Comparison of ENCODE assay signal across 27 mouse cellular contexts in genomic region chr3:107683587-107683986, GRCm38 (mm10). TPM values are rescaled to one million over a fixed set of nuclear protein-coding genes. Genes with fewer than 3 reads are reported as not detected.
DNase-seq lines count a peak whose midpoint lies in the region; ATAC-seq and TF ChIP-seq lines count a peak whose summit lies in the region.
"Had no signal": no experiment of that assay in that cellular context is flagged by ENCODE, and none has a peak within 500 bp of the region (broad histone marks: within the 10 kb centered on the region; RNA-seq: fewer than 3 reads in every experiment).

No protein-coding gene starts in this region.

- H3K4me3 ChIP-seq in limb, embryonic 11.5 days (ENCODE audit: low read depth, low read length): no peak overlapping the region
- no peak overlapping the region for H3K4me3 ChIP-seq in limb, embryonic 10.5 days
- no peak overlapping the region for H3K4me3 ChIP-seq in CH12.LX (replicated peaks in 1 of 3; ENCODE audit: low read depth in 2 of 3, low read length in 2 of 3, poor library complexity in 1 of 3)
- H3K4me3 ChIP-seq: embryonic facial prominence, embryonic 12.5 days; forebrain, embryonic 13.5 days; heart, adult 2 months; heart, embryonic 15.5 days; hindbrain, embryonic 13.5 days had no signal

- no peak for TF ChIP-seq RAD21 in CH12.LX (IDR thresholded peaks at IDR 0.05; ENCODE audit: low read depth, low read length)

- 0 out of 2 replicates have a peak overlapping the region, but pooled peaks have one; percentile 21 for H3K27ac ChIP-seq in limb, embryonic 11.5 days (replicated peaks; ENCODE audit: low read depth, low read length)
- H3K27ac ChIP-seq in limb, embryonic 10.5 days: no peak overlapping the region
- H3K27ac ChIP-seq in CH12.LX (ENCODE audit: insufficient read depth, low read depth): peak overlapping the region; percentile 45; the same call in 1 of the 2 replicates
- H3K27ac ChIP-seq: embryonic facial prominence, embryonic 12.5 days; forebrain, embryonic 13.5 days; heart, adult 2 months; heart, embryonic 15.5 days; hindbrain, embryonic 13.5 days; hindbrain, postnatal 0 days had no signal

- H3K9me3 ChIP-seq in limb, embryonic 11.5 days (ENCODE audit: control insufficient read depth, low read length): no peaks in the 10 kb centered on the region
- H3K9me3 ChIP-seq in limb, embryonic 10.5 days (replicated peaks): no peaks in the 10 kb centered on the region
- no peaks in the 10 kb centered on the region for H3K9me3 ChIP-seq in CH12.LX (replicated peaks; ENCODE audit: low read length)
- H3K9me3 ChIP-seq: embryonic facial prominence, embryonic 12.5 days; forebrain, embryonic 13.5 days; G1E; heart, embryonic 15.5 days; hindbrain, embryonic 13.5 days had no signal

- H3K4me2 ChIP-seq in limb, embryonic 11.5 days (ENCODE audit: low read depth, severe bottlenecking): no peak overlapping the region
- no peak overlapping the region for H3K4me2 ChIP-seq in CH12.LX (ENCODE audit: insufficient read depth, low read depth, poor library complexity, severe bottlenecking)
- H3K4me2 ChIP-seq: embryonic facial prominence, embryonic 12.5 days; forebrain, embryonic 13.5 days; heart, embryonic 11.5 days; heart, embryonic 15.5 days; hindbrain, embryonic 13.5 days had no signal

- in situ Hi-C loops in CH12.LX (cut with MboI; ENCODE audit: low pct_ligation_motif_present, low pct_unique_long_range_greater_than_20kb, low sequenced_read_pairs): no loop called here

- TF ChIP-seq EP300 in CH12.LX (IDR thresholded peaks at IDR 0.05; ENCODE audit: low read length): no peak

- no peak for TF ChIP-seq CTCF in CH12.LX (conservative IDR thresholded peaks at IDR 0.05 in 1 of 2, IDR thresholded peaks at IDR 0.05 in 1 of 2; ENCODE audit: low read depth in 2 of 2, low read length in 2 of 2)

- H3K27me3 ChIP-seq in limb, embryonic 11.5 days (ENCODE audit: control insufficient read depth, insufficient read depth, low read length): no peaks in the 10 kb centered on the region
- H3K27me3 ChIP-seq in limb, embryonic 10.5 days (ENCODE audit: low read depth, poor library complexity, severe bottlenecking): no peaks in the 10 kb centered on the region
- H3K27me3 ChIP-seq in CH12.LX (replicated peaks): no peaks in the 10 kb centered on the region
- H3K27me3 ChIP-seq: embryonic facial prominence, embryonic 12.5 days; forebrain, embryonic 13.5 days; heart, embryonic 15.5 days; hindbrain, embryonic 13.5 days had no signal

- no peak for TF ChIP-seq POLR2A in CH12.LX (IDR thresholded peaks at IDR 0.05; ENCODE audit: low read depth, low read length)

- no peak for ATAC-seq in limb, embryonic 11.5 days (ENCODE audit: insufficient number of reproducible peaks, low FRiP score, low TSS enrichment, low read depth)
- ATAC-seq: forebrain, embryonic 13.5 days; forebrain, postnatal 0 days; hindbrain, postnatal 0 days had no signal

- peaks cover 34% of the 10 kb centered on the region for H3K79me2 ChIP-seq in CH12.LX (replicated peaks; ENCODE audit: control insufficient read depth, extremely low read depth, insufficient read depth, poor library complexity, severe bottlenecking)

- no peak overlapping the region for H3K9ac ChIP-seq in limb, embryonic 11.5 days (ENCODE audit: low read length)
- H3K9ac ChIP-seq in CH12.LX (ENCODE audit: insufficient read depth, low read depth): no peak overlapping the region
- H3K9ac ChIP-seq: embryonic facial prominence, embryonic 12.5 days; forebrain, embryonic 13.5 days; forebrain, postnatal 0 days; heart, embryonic 15.5 days; hindbrain, embryonic 13.5 days had no signal

- dilution Hi-C loops in CH12.LX (cut with MboI; ENCODE audit: extremely low pct_ligation_motif_present, extremely low pct_unique_long_range_greater_than_20kb, low sequenced_read_pairs): no loop called here

- 76% methylated on average over 1 of the region's 1 CpGs for WGBS in limb, embryonic 11.5 days
- 88% methylated on average over 1 of the region's 1 CpGs for WGBS in limb, embryonic 10.5 days

- no peaks in the 10 kb centered on the region for H3K36me3 ChIP-seq in limb, embryonic 11.5 days (ENCODE audit: control insufficient read depth, insufficient read depth, low read length)
- peaks cover 3% of the 10 kb centered on the region; the same call in 1 of the 2 replicates for H3K36me3 ChIP-seq in limb, embryonic 10.5 days
- peaks cover 3 to 18% of the 10 kb centered on the region in 2 experiments for H3K36me3 ChIP-seq in CH12.LX (replicated peaks in 1 of 2; ENCODE audit: control insufficient read depth in 1 of 2, insufficient read depth in 1 of 2, low read length in 1 of 2)
- H3K36me3 ChIP-seq: embryonic facial prominence, embryonic 12.5 days; heart, embryonic 15.5 days; hindbrain, embryonic 13.5 days had no signal

- DNase-seq in heart, adult 11 months: peak; percentile 49
- no peak for DNase-seq in heart, adult 18-20 months
- no peak for DNase-seq in limb, embryonic 11.5 days (ENCODE audit: low spot score)
- DNase-seq in limb, embryonic 10.5 days (ENCODE audit: low spot score): no peak
- DNase-seq in CH12.LX (ENCODE audit: extremely low read depth): no peak
- DNase-seq in Muller cell, postnatal 12 days (ENCODE audit: inconsistent ontology term): peak; percentile 5
- no peak for DNase-seq in urinary bladder, adult 18-20 months (ENCODE audit: low spot score in 2 of 2)
- DNase-seq in kidney, postnatal 10 days: no peak
- DNase-seq: adrenal gland, postnatal 10 days; cerebellum, adult 11-12 months; cerebellum, adult 9-10 months; cerebellum, postnatal 25 days; forebrain, postnatal 0 days; gastrocnemius, postnatal 36 days; heart, adult 2 months; heart, postnatal 14 days had no signal

- peaks cover 12% of the 10 kb centered on the region for H3K4me1 ChIP-seq in limb, embryonic 11.5 days (ENCODE audit: control insufficient read depth, insufficient read depth, low read length)
- H3K4me1 ChIP-seq in limb, embryonic 10.5 days: peaks cover 22% of the 10 kb centered on the region
- peaks cover 10 to 86% of the 10 kb centered on the region in 2 experiments for H3K4me1 ChIP-seq in CH12.LX (ENCODE audit: control insufficient read depth in 1 of 2, insufficient read depth in 2 of 2)

TF ChIP-seq in CH12.LX, 34 proteins besides CTCF, POLR2A, EP300 and RAD21:
- TF ChIP-seq ZNF384 (IDR thresholded peaks at IDR 0.05; ENCODE audit: low read depth, low read length) (no peak), CHD1 (IDR thresholded peaks at IDR 0.05; ENCODE audit: low read depth, low read length) (no peak), ETS1 (conservative IDR thresholded peaks at IDR 0.05; ENCODE audit: low read depth, low read length) (no peak), HCFC1 (IDR thresholded peaks at IDR 0.05; ENCODE audit: low read depth, low read length) (no peak), IRF4 (IDR thresholded peaks at IDR 0.05; ENCODE audit: low read depth, low read length) (no peak), ELF1 (IDR thresholded peaks at IDR 0.05; ENCODE audit: low read depth, low read length) (no peak), MAFK (IDR thresholded peaks at IDR 0.05; ENCODE audit: insufficient replicate concordance, low read length) (no peak), ZKSCAN1 (IDR thresholded peaks at IDR 0.05; ENCODE audit: borderline replicate concordance, low read depth, low read length) (no peak), MAZ (IDR thresholded peaks at IDR 0.05; ENCODE audit: low read depth, low read length) (no peak)

RNA-seq across cellular contexts. Expression of gene Ahcyl1, which starts 12.8 kb away (rescaled TPM):
- total RNA-seq in heart, adult 18-20 months (2021): 10 to 100 TPM; 73.1 to 90.9 TPM
- polyA plus RNA-seq in limb, embryonic 11.5 days (2014; fragmentation: Nextera tagmentation; extraction: Ambion mirVana): 102 and 119 TPM in 2 replicates
- polyA plus RNA-seq in limb, embryonic 10.5 days (2016; fragmentation: Nextera tagmentation; extraction: Ambion mirVana): 83.4 and 98.2 TPM in 2 replicates
- total RNA-seq in CH12.LX (2012; rRNA removed) (27.3 and 31.3 TPM in 2 replicates), CH12.LX (2014; rRNA removed) (22.7 and 32.5 TPM in 2 replicates)
- 83.4 and 86.4 TPM in 2 replicates for polyA plus RNA-seq in CH12.LX (2012; ENCODE audit: insufficient read length, low read depth)

RNA-seq across cellular contexts. Expression of gene Strip1, which starts 52.1 kb away (rescaled TPM):
- 10 to 100 TPM; 21.5 to 21.6 TPM for total RNA-seq in heart, adult 18-20 months (2021)
- 76.1 and 78.4 TPM in 2 replicates for polyA plus RNA-seq in limb, embryonic 11.5 days (2014; fragmentation: Nextera tagmentation; extraction: Ambion mirVana)
- polyA plus RNA-seq in limb, embryonic 10.5 days (2016; fragmentation: Nextera tagmentation; extraction: Ambion mirVana): 66.4 and 78.1 TPM in 2 replicates
- total RNA-seq in CH12.LX (2012; rRNA removed): 21.4 and 28.2 TPM in 2 replicates
- 16.5 and 18.4 TPM in 2 replicates for total RNA-seq in CH12.LX (2014; rRNA removed)
- 25.1 and 27.0 TPM in 2 replicates for polyA plus RNA-seq in CH12.LX (2012; ENCODE audit: insufficient read length, low read depth)

RNA-seq across cellular contexts. Expression of gene Gm10961, which starts 52.5 kb away (rescaled TPM):
- total RNA-seq in heart, adult 18-20 months (2021): not detected
- not detected in 2 replicates for polyA plus RNA-seq in limb, embryonic 11.5 days (2014; fragmentation: Nextera tagmentation; extraction: Ambion mirVana)
- not detected in 2 replicates for polyA plus RNA-seq in limb, embryonic 10.5 days (2016; fragmentation: Nextera tagmentation; extraction: Ambion mirVana)
- total RNA-seq in CH12.LX (2012; rRNA removed) (not detected in 2 replicates), CH12.LX (2014; rRNA removed) (not detected in 2 replicates)
- polyA plus RNA-seq in CH12.LX (2012; ENCODE audit: insufficient read length, low read depth): not detected in 2 replicates
- total RNA-seq: adrenal gland, postnatal 10 days; adrenal gland, postnatal 4 days; forebrain, postnatal 0 days; G1E; gastrocnemius, adult 18-20 months; gastrocnemius, postnatal 36 days; heart, adult 2 months; heart, postnatal 14 days; hematopoietic stem cell, adult 5-6 weeks; hindbrain, postnatal 0 days had no signal
- polyA plus RNA-seq: cortical plate, adult 2 months; embryonic facial prominence, embryonic 12.5 days; forebrain, embryonic 13.5 days; forebrain, postnatal 0 days; G1E; heart, adult 2 months; heart, embryonic 11.5 days; heart, embryonic 15.5 days; hindbrain, embryonic 13.5 days; hindbrain, postnatal 0 days had no signal

Comparison
In these comparisons a context has a peak if more than half of its experiments do, and no peak if none do; other contexts are left out.
1. DNase-seq: peak in heart, adult 11 months (single experiment) and Muller cell, postnatal 12 days (single experiment); none in heart, adult 18-20 months (0 of 2), limb, embryonic 11.5 days (single experiment), limb, embryonic 10.5 days (single experiment), CH12.LX (single experiment), urinary bladder, adult 18-20 months (0 of 2) and kidney, postnatal 10 days (single experiment).